Mouse (Mus musculus): ENCODE data around the gene Il16. TPM values are rescaled to one million over a fixed set of nuclear protein-coding genes. Genes with fewer than 3 reads are reported as not detected.
A peak's percentile ranks its signal among the peaks of the same experiment; 100 is the strongest.

Gene Il16
- polyA plus RNA-seq, 1 experiment from 2014 or later, result 7.6 TPM

GRCm38 (mm10) chr7:83641163-83641562 lies 104.4 kb downstream of the Il16 start:
- 41% methylated on average over 2 of the region's 2 CpGs for WGBS

GRCm38 (mm10) chr7:83640581-83640980 lies 104.9 kb downstream of the Il16 start:
- no peak for ATAC-seq (ENCODE audit: insufficient number of reproducible peaks, low FRiP score, low TSS enrichment, low read depth)
- H3K36me3 ChIP-seq, result peaks cover 58% of the 10 kb centered on the region

More at GRCm38 (mm10) chr7:83641163-83641562, 104.4 kb downstream of the Il16 start:
- no peak for ATAC-seq (ENCODE audit: insufficient number of reproducible peaks, low FRiP score, low TSS enrichment, low read depth)
- Histone ChIP-seq H3K9ac (no peak overlapping the region), H3K4me1 (no peaks in the 10 kb centered on the region), H3K9me3 (replicated peaks) (no peaks in the 10 kb centered on the region), H3K4me3 (replicated peaks) (no peak overlapping the region), H3K27me3 (no peaks in the 10 kb centered on the region), H3K36me3 (peaks cover 60% of the 10 kb centered on the region), H3K4me2 (replicated peaks) (no peak overlapping the region), H3K27ac (replicated peaks) (no peak overlapping the region)

GRCm38 (mm10) chr7:83639084-83639483 lies 106.4 kb downstream of the Il16 start:
- ATAC-seq (ENCODE audit: insufficient number of reproducible peaks, low FRiP score, low TSS enrichment, low read depth), result no peak
- Histone ChIP-seq H3K4me3 (replicated peaks) (no peak overlapping the region), H3K27me3 (no peaks in the 10 kb centered on the region), H3K27ac (replicated peaks) (no peak overlapping the region), H3K9ac (no peak overlapping the region), H3K4me2 (replicated peaks) (no peak overlapping the region), H3K36me3 (peaks cover 58% of the 10 kb centered on the region), H3K4me1 (peaks cover 4% of the 10 kb centered on the region; the same call in 1 of the 2 replicates), H3K9me3 (replicated peaks) (no peaks in the 10 kb centered on the region)
- WGBS, result 74% methylated on average over 3 of the region's 3 CpGs

More at GRCm38 (mm10) chr7:83640581-83640980, 104.9 kb downstream of the Il16 start:
- Histone ChIP-seq H3K27ac (replicated peaks) (no peak overlapping the region), H3K9me3 (replicated peaks) (no peaks in the 10 kb centered on the region), H3K27me3 (no peaks in the 10 kb centered on the region), H3K4me1 (no peaks in the 10 kb centered on the region), H3K4me3 (replicated peaks) (no peak overlapping the region), H3K9ac (no peak overlapping the region), H3K4me2 (replicated peaks) (no peak overlapping the region)
- 86% methylated on average over 5 of the region's 5 CpGs for WGBS

GRCm38 (mm10) chr7:83637781-83638583 lies 107.5 kb downstream of the Il16 start:
- Histone ChIP-seq H3K4me3 (replicated peaks) (no peak overlapping the region), H3K9me3 (replicated peaks) (no peaks in the 10 kb centered on the region), H3K27me3 (no peaks in the 10 kb centered on the region), H3K4me2 (replicated peaks) (no peak overlapping the region), H3K36me3 (peaks cover 51% of the 10 kb centered on the region), H3K4me1 (peaks cover 12% of the 10 kb centered on the region), H3K9ac (no peak overlapping the region), H3K27ac (replicated peaks) (no peak overlapping the region)
- no peak for ATAC-seq (ENCODE audit: insufficient number of reproducible peaks, low FRiP score, low TSS enrichment, low read depth)
- 92% methylated on average over 8 of the region's 8 CpGs for WGBS

GRCm38 (mm10) chr7:83636425-83636824 lies 109.1 kb downstream of the Il16 start:
- Histone ChIP-seq H3K27me3 (no peaks in the 10 kb centered on the region), H3K4me2 (replicated peaks) (no peak overlapping the region), H3K9me3 (replicated peaks) (no peaks in the 10 kb centered on the region), H3K36me3 (peaks cover 43% of the 10 kb centered on the region), H3K9ac (no peak overlapping the region), H3K4me1 (peaks cover 19% of the 10 kb centered on the region), H3K27ac (replicated peaks) (no peak overlapping the region), H3K4me3 (replicated peaks) (no peak overlapping the region)
- 78% methylated on average over 8 of the region's 8 CpGs for whole genome bisulfite sequencing
- no peak for ATAC-seq (ENCODE audit: insufficient number of reproducible peaks, low FRiP score, low TSS enrichment, low read depth)

- WGBS, result 87% methylated on average over 2 of the region's 2 CpGs
- peaks cover 24% of the 10 kb centered on the region for H3K4me1 ChIP-seq
- no peak overlapping the region for H3K4me3 ChIP-seq (replicated peaks)
- no peak overlapping the region for H3K4me2 ChIP-seq (replicated peaks)
- no peaks in the 10 kb centered on the region for H3K27me3 ChIP-seq
- H3K9ac ChIP-seq, result no peak overlapping the region
- ATAC-seq (ENCODE audit: insufficient number of reproducible peaks, low FRiP score, low TSS enrichment, low read depth), result no peak
- peaks cover 41% of the 10 kb centered on the region for H3K36me3 ChIP-seq
- H3K9me3 ChIP-seq (replicated peaks), result no peaks in the 10 kb centered on the region
- no peak overlapping the region for H3K27ac ChIP-seq (replicated peaks)
These were observed 109.8 kb downstream of the Il16 start for GRCm38 (mm10) chr7:83635726-83636125.

GRCm38 (mm10) chr7:83633856-83634255 lies 111.7 kb downstream of the Il16 start:
- Histone ChIP-seq H3K9me3 (replicated peaks) (no peaks in the 10 kb centered on the region), H3K4me1 (peaks cover 24% of the 10 kb centered on the region), H3K27ac (replicated peaks) (0 out of 2 replicates have a peak overlapping the region, but pooled peaks have one; percentile 61), H3K36me3 (peaks cover 22% of the 10 kb centered on the region), H3K4me2 (replicated peaks) (peak overlapping the region; percentile 69), H3K27me3 (no peaks in the 10 kb centered on the region), H3K9ac (no peak overlapping the region), H3K4me3 (replicated peaks) (no peak overlapping the region)
- no peak for ATAC-seq (ENCODE audit: insufficient number of reproducible peaks, low FRiP score, low TSS enrichment, low read depth)
- WGBS, result 47% methylated on average over 6 of the region's 6 CpGs

GRCm38 (mm10) chr7:83632682-83633120 lies 112.8 kb downstream of the Il16 start:
- Histone ChIP-seq H3K9ac (0 out of 2 replicates have a peak overlapping the region, but pooled peaks have one; percentile 65), H3K27me3 (no peaks in the 10 kb centered on the region), H3K36me3 (peaks cover 13% of the 10 kb centered on the region; the same call in 1 of the 2 replicates), H3K9me3 (replicated peaks) (no peaks in the 10 kb centered on the region), H3K4me2 (replicated peaks) (peak overlapping the region; percentile 69), H3K4me1 (peaks cover 24% of the 10 kb centered on the region), H3K27ac (replicated peaks) (peak overlapping the region; percentile 78), H3K4me3 (replicated peaks) (peak overlapping the region; percentile 69)
- WGBS, result 31% methylated on average over 6 of the region's 6 CpGs
- no peak for ATAC-seq (ENCODE audit: insufficient number of reproducible peaks, low FRiP score, low TSS enrichment, low read depth)

GRCm38 (mm10) chr7:83631828-83632681 lies 113.5 kb downstream of the Il16 start, which contains the start of gene Stard5:
TSS of gene Stard5 (plus strand) at chr7:83631959.
- H3K9me3 ChIP-seq (replicated peaks), result no peaks in the 10 kb centered on the region
- WGBS, result under 1% methylated on average over 35 of the region's 35 CpGs
- peak; percentile 96 for ATAC-seq (ENCODE audit: insufficient number of reproducible peaks, low FRiP score, low TSS enrichment, low read depth)
- H3K4me2 ChIP-seq (replicated peaks), result peak within 1 kb of the TSS; percentile 69
- H3K9ac ChIP-seq, result peak within 1 kb of the TSS; percentile 65
- H3K27me3 ChIP-seq, result no peaks in the 10 kb centered on the region
- H3K4me1 ChIP-seq, result peaks cover 24% of the 10 kb centered on the region
- H3K27ac ChIP-seq (replicated peaks), result peak within 1 kb of the TSS; percentile 78
- H3K4me3 ChIP-seq (replicated peaks), result peak within 1 kb of the TSS; percentile 69
- peaks cover 7% of the 10 kb centered on the region; the same call in 1 of the 2 replicates for H3K36me3 ChIP-seq

- Histone ChIP-seq H3K9me3 (replicated peaks) (no peaks in the 10 kb centered on the region), H3K27ac (replicated peaks) (peak overlapping the region; percentile 69), H3K36me3 (peaks cover 1% of the 10 kb centered on the region; the same call in 1 of the 2 replicates), H3K27me3 (no peaks in the 10 kb centered on the region), H3K4me1 (peaks cover 24% of the 10 kb centered on the region), H3K4me3 (replicated peaks) (peak overlapping the region; percentile 69), H3K9ac (peak overlapping the region; percentile 45), H3K4me2 (replicated peaks) (peak overlapping the region; percentile 69)
- no peak for ATAC-seq (ENCODE audit: insufficient number of reproducible peaks, low FRiP score, low TSS enrichment, low read depth)
- WGBS, result 10% methylated on average over 11 of the region's 11 CpGs
These were observed 114.3 kb downstream of the Il16 start for GRCm38 (mm10) chr7:83631073-83631827.
